ENCODE assay signal across 14 mouse cellular contexts in the genomic region with DNA sequence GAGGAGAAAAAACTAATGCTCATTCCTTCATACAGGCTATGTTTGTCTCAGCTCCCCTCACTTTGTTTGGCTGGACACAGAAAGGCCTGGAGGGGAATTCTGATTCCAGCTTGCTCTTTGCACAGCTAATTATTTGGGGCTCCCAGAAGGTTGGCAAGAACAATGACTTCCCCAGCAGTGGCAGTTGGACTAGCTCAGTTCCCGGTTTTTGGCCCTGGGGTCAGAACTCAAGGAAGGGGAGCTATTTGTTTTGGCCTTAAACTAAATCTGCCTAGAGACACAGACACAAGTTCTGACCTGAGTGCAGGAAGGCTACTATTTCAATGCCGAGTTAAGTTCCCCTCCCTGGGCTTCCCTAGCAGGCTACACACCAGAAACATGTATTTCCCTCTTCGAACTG.
DNase-seq lines count a peak whose midpoint lies in the region; ATAC-seq and TF ChIP-seq lines count a peak whose summit lies in the region.
"Had no signal": no experiment of that assay in that cellular context is flagged by ENCODE, and none has a peak within 500 bp of the region (broad histone marks: within the 10 kb centered on the region; RNA-seq: fewer than 3 reads in every experiment).

No protein-coding gene starts in this region.

- TF ChIP-seq POLR2A in brain, embryonic 14.5 days (IDR thresholded peaks at IDR 0.05; ENCODE audit: borderline replicate concordance, extremely low read depth, insufficient read depth, insufficient read length, poor library complexity, severe bottlenecking): no peak

- peak; percentile 97 for DNase-seq in heart, adult 11 months
- DNase-seq in brain, embryonic 14.5 days (ENCODE audit: low read depth): peak; percentile 18
- peak; percentile 8 for DNase-seq in gastrocnemius, postnatal 14 days
- DNase-seq in kidney, adult 9 months: peak; percentile 37
- DNase-seq in spleen, postnatal 36 days (ENCODE audit: low spot score in 2 of 2): no peak
- no peak for DNase-seq in left cerebral cortex, postnatal 10 days (ENCODE audit: extremely low spot score in 1 of 2, low spot score in 2 of 2)
- DNase-seq in left cerebral cortex, adult 11 months (ENCODE audit: low spot score): no peak
- DNase-seq: adrenal gland, postnatal 25 days had no signal

- no peaks in the 10 kb centered on the region for H3K4me1 ChIP-seq in heart, embryonic 12.5 days (replicated peaks)
- H3K4me1 ChIP-seq: forebrain, embryonic 12.5 days; stomach, embryonic 15.5 days had no signal

- no peak for ATAC-seq in heart, embryonic 12.5 days (ENCODE audit: insufficient number of reproducible peaks, low FRiP score)
- ATAC-seq: CD4-positive, CD25-positive, alpha-beta regulatory T cell, adult 4 months had no signal

- no peak overlapping the region for H3K4me2 ChIP-seq in heart, embryonic 12.5 days
- H3K4me2 ChIP-seq: forebrain, embryonic 12.5 days; heart, embryonic 13.5 days; stomach, embryonic 15.5 days had no signal

- no peak for TF ChIP-seq CTCF in brain, embryonic 14.5 days (IDR thresholded peaks at IDR 0.05; ENCODE audit: borderline replicate concordance, extremely low read depth, insufficient read depth, insufficient read length)

- H3K9ac ChIP-seq in heart, embryonic 12.5 days: no peak overlapping the region
- H3K9ac ChIP-seq: forebrain, embryonic 12.5 days; heart, embryonic 13.5 days; stomach, embryonic 15.5 days had no signal

- 51% methylated on average over 3 of the region's 3 CpGs for WGBS in heart, embryonic 12.5 days

- no peaks in the 10 kb centered on the region for H3K36me3 ChIP-seq in heart, embryonic 12.5 days
- H3K36me3 ChIP-seq: forebrain, embryonic 12.5 days; heart, embryonic 13.5 days; stomach, embryonic 15.5 days had no signal

- H3K4me3 ChIP-seq in heart, embryonic 12.5 days: no peak overlapping the region
- H3K4me3 ChIP-seq: forebrain, embryonic 12.5 days; heart, embryonic 13.5 days; layer of hippocampus, adult 2 months; stomach, embryonic 15.5 days had no signal

- no peak overlapping the region for H3K27ac ChIP-seq in heart, embryonic 12.5 days (ENCODE audit: poor library complexity, severe bottlenecking)
- H3K27ac ChIP-seq: forebrain, embryonic 12.5 days; heart, embryonic 13.5 days; layer of hippocampus, adult 2 months; stomach, embryonic 15.5 days had no signal

- H3K27me3 ChIP-seq in heart, embryonic 12.5 days (replicated peaks): no peaks in the 10 kb centered on the region
- H3K27me3 ChIP-seq: forebrain, embryonic 12.5 days; heart, embryonic 13.5 days; stomach, embryonic 15.5 days had no signal

- intact Hi-C loops in gastrocnemius, postnatal 14 days (cut with DNase I; ENCODE audit: low total_unique reads): no loop called here
- intact Hi-C loops in left cerebral cortex, postnatal 10 days (cut with DNase I): no loop called here

- no peaks in the 10 kb centered on the region for H3K9me3 ChIP-seq in heart, embryonic 12.5 days (replicated peaks)
- H3K9me3 ChIP-seq: forebrain, embryonic 12.5 days; heart, embryonic 13.5 days; stomach, embryonic 15.5 days had no signal

Comparison
In these comparisons a context has a peak if more than half of its experiments do, and no peak if none do; other contexts are left out.
1. DNase-seq: peak in heart, adult 11 months (single experiment), brain, embryonic 14.5 days (single experiment), gastrocnemius, postnatal 14 days (single experiment) and kidney, adult 9 months (single experiment); none in spleen, postnatal 36 days (0 of 2), left cerebral cortex, postnatal 10 days (0 of 2) and left cerebral cortex, adult 11 months (single experiment).